Mouse (Mus musculus) CH12.LX (cell line): ENCODE measurements around the gene Xndc1. TPM values are rescaled to one million over a fixed set of nuclear protein-coding genes. Genes with fewer than 3 reads are reported as not detected.

Experiments used
- DNase-seq: peaks from one replicate; pipeline ENCODE4 v3.0.0-alpha.2; 2013; ENCODE audit errors: extremely low read depth
- H3K27ac ChIP-seq: 2 replicates; pipeline ENCODE4 v1.5.1; 2012; ENCODE audit warnings: low read depth, mild to moderate bottlenecking, control low read depth, moderate library complexity; ENCODE audit not compliant: insufficient read depth
- H3K27me3 ChIP-seq: replicated peaks from 2 replicates; pipeline ENCODE3; 2012; ENCODE audit warnings: inconsistent platforms
- H3K36me3 ChIP-seq, 2 experiments: replicated peaks in 1 of 2; 2 replicates each; pipeline versions ENCODE3 to v1.6.1; 2012; ENCODE audit warnings: inconsistent platforms in 1 of 2, low read length in 1 of 2, mild to moderate bottlenecking in 1 of 2, mixed read lengths in 1 of 2, moderate library complexity in 1 of 2; ENCODE audit not compliant: control insufficient read depth in 1 of 2, insufficient read depth in 1 of 2
- H3K4me1 ChIP-seq, 2 experiments: 2 replicates each; pipeline ENCODE4 v1.6.1; 2012; ENCODE audit warnings: inconsistent platforms in 1 of 2, moderate library complexity in 1 of 2; ENCODE audit not compliant: insufficient read depth in 2 of 2, control insufficient read depth in 1 of 2
- H3K4me2 ChIP-seq: 2 replicates; pipeline ENCODE4 v1.6.1; 2012; ENCODE audit warnings: low read depth, mild to moderate bottlenecking, control low read depth; ENCODE audit not compliant: poor library complexity, insufficient read depth, severe bottlenecking
- H3K4me3 ChIP-seq, 3 experiments: fragments of 150-350 bp in 1 of 3; sonication (generic) in 1 of 3; replicated peaks in 1 of 3; 2 replicates each; pipeline versions ENCODE3 to v1.5.1; 2011 to 2012; ENCODE audit warnings: low read depth in 2 of 3, low read length in 2 of 3, mild to moderate bottlenecking in 2 of 3, moderate library complexity in 2 of 3, control low read depth in 1 of 3, improper control_type of control experiment in 1 of 3, inconsistent platforms in 1 of 3, mixed read lengths in 1 of 3; ENCODE audit not compliant: poor library complexity in 1 of 3
- H3K79me2 ChIP-seq: replicated peaks from 2 replicates; pipeline ENCODE4 v1.6.1; 2012; ENCODE audit warnings: mild to moderate bottlenecking, moderate library complexity; ENCODE audit not compliant: control insufficient read depth, poor library complexity, insufficient read depth, severe bottlenecking; ENCODE audit errors: extremely low read depth
- H3K9ac ChIP-seq: 2 replicates; pipeline ENCODE4 v1.6.1; 2012; ENCODE audit warnings: low read depth, mild to moderate bottlenecking, control low read depth, moderate library complexity; ENCODE audit not compliant: insufficient read depth
- H3K9me3 ChIP-seq: replicated peaks from 2 replicates; pipeline ENCODE3; 2012; ENCODE audit warnings: low read length, inconsistent platforms, mixed read lengths
- BHLHE40 ChIP-seq: IDR thresholded peaks from 2 replicates; pipeline ENCODE4 v1.6.1; 2011; ENCODE audit warnings: mild to moderate bottlenecking, low read depth, low read length, improper control_type of control experiment
- CHD2 ChIP-seq: IDR thresholded peaks from 2 replicates; pipeline ENCODE4 v1.6.1; 2011; ENCODE audit warnings: low read length, improper control_type of control experiment
- E2F4 ChIP-seq: IDR thresholded peaks from 2 replicates; pipeline ENCODE4 v1.6.1; 2011; ENCODE audit warnings: low read depth, low read length, improper control_type of control experiment; ENCODE audit not compliant: insufficient replicate concordance
- ETS1 ChIP-seq: conservative IDR thresholded peaks from 2 replicates; pipeline ENCODE4 v1.6.1; 2012; ENCODE audit warnings: low read depth, mild to moderate bottlenecking, inconsistent platforms, low read length, improper control_type of control experiment, moderate library complexity
- GABPA ChIP-seq: IDR thresholded peaks from 2 replicates; pipeline ENCODE4 v1.6.1; 2012; ENCODE audit warnings: low read depth, low read length, improper control_type of control experiment, inconsistent platforms; ENCODE audit not compliant: insufficient replicate concordance
- IRF4 ChIP-seq: IDR thresholded peaks from 2 replicates; pipeline ENCODE4 v1.6.1; 2014; ENCODE audit warnings: low read depth, mild to moderate bottlenecking, inconsistent platforms, low read length, improper control_type of control experiment
- JUN ChIP-seq: IDR thresholded peaks from 2 replicates; pipeline ENCODE4 v1.6.1; 2011; ENCODE audit warnings: low read depth, mild to moderate bottlenecking, low read length, improper control_type of control experiment, moderate library complexity; ENCODE audit not compliant: insufficient read depth
- KAT2A ChIP-seq: IDR thresholded peaks from 2 replicates; pipeline ENCODE4 v1.6.1; 2012; ENCODE audit warnings: low read length, improper control_type of control experiment, inconsistent platforms; ENCODE audit not compliant: insufficient replicate concordance
- MAFK ChIP-seq: IDR thresholded peaks from 2 replicates; pipeline ENCODE4 v1.6.1; 2011; ENCODE audit warnings: low read length, improper control_type of control experiment; ENCODE audit not compliant: insufficient replicate concordance
- MAX ChIP-seq: IDR thresholded peaks from 2 replicates; pipeline ENCODE4 v1.6.1; 2011; ENCODE audit warnings: low read length, improper control_type of control experiment
- MEF2A ChIP-seq: IDR thresholded peaks from 2 replicates; pipeline ENCODE4 v1.6.1; 2014; ENCODE audit warnings: low read depth, mild to moderate bottlenecking, inconsistent platforms, low read length, improper control_type of control experiment, borderline replicate concordance
- MXI1 ChIP-seq: IDR thresholded peaks from 2 replicates; pipeline ENCODE4 v1.6.1; 2011; ENCODE audit warnings: mild to moderate bottlenecking, low read depth, low read length, improper control_type of control experiment
- MYC ChIP-seq: IDR thresholded peaks from 2 replicates; pipeline ENCODE4 v1.6.1; 2011; ENCODE audit warnings: low read depth, mild to moderate bottlenecking, improper control_type of control experiment, low read length
- NRF1 ChIP-seq: IDR thresholded peaks from 2 replicates; pipeline ENCODE4 v1.6.1; 2014; ENCODE audit warnings: low read depth, mild to moderate bottlenecking, inconsistent platforms, low read length, improper control_type of control experiment, moderate library complexity
- PAX5 ChIP-seq: IDR thresholded peaks from 2 replicates; pipeline ENCODE4 v1.6.1; 2012; ENCODE audit warnings: low read length, inconsistent platforms, mixed read lengths
- POLR2A ChIP-seq: IDR thresholded peaks from 2 replicates; pipeline ENCODE4 v1.6.1; 2011; ENCODE audit warnings: low read depth, mild to moderate bottlenecking, improper control_type of control experiment, low read length
- RAD21 ChIP-seq: IDR thresholded peaks from 2 replicates; pipeline ENCODE4 v1.6.1; 2011; ENCODE audit warnings: low read depth, mild to moderate bottlenecking, low read length, improper control_type of control experiment, moderate library complexity
- SMC3 ChIP-seq: IDR thresholded peaks from 2 replicates; pipeline ENCODE4 v1.6.1; 2011; ENCODE audit warnings: low read depth, low read length, improper control_type of control experiment
- TBP ChIP-seq: conservative IDR thresholded peaks from 2 replicates; pipeline ENCODE4 v1.6.1; 2011; ENCODE audit warnings: low read depth, low read length, improper control_type of control experiment
- TCF12 ChIP-seq: IDR thresholded peaks from 2 replicates; pipeline ENCODE4 v1.6.1; 2014; ENCODE audit warnings: low read depth, mild to moderate bottlenecking, inconsistent platforms, low read length, improper control_type of control experiment
- USF1 ChIP-seq: IDR thresholded peaks from 2 replicates; pipeline ENCODE4 v1.6.1; 2014; ENCODE audit warnings: low read depth, mild to moderate bottlenecking, inconsistent platforms, low read length, improper control_type of control experiment
- ZKSCAN1 ChIP-seq: IDR thresholded peaks from 2 replicates; pipeline ENCODE4 v1.6.1; 2012; ENCODE audit warnings: low read depth, inconsistent platforms, low read length, improper control_type of control experiment, borderline replicate concordance
- ZMIZ1 ChIP-seq: IDR thresholded peaks from 2 replicates; pipeline ENCODE4 v1.6.1; 2012; ENCODE audit warnings: low read depth, mild to moderate bottlenecking, inconsistent platforms, low read length, improper control_type of control experiment
- ZNF384 ChIP-seq: IDR thresholded peaks from 2 replicates; pipeline ENCODE4 v1.6.1; 2012; ENCODE audit warnings: low read depth, low read length, improper control_type of control experiment, inconsistent platforms
- dilution Hi-C: fragments of 300-500 bp; cut with MboI; formaldehyde crosslinking; loops from 2 replicates; pipeline ENCODE4 v1.14.3; 2020; ENCODE audit warnings: low sequenced_read_pairs; ENCODE audit not compliant: extremely low pct_unique_long_range_greater_than_20kb, extremely low pct_ligation_motif_present
- in situ Hi-C: fragments of 300-500 bp; cut with MboI; formaldehyde crosslinking; loops from 3 replicates; pipeline ENCODE4 v1.14.3; 2019; ENCODE audit warnings: low sequenced_read_pairs, low pct_ligation_motif_present, low pct_unique_long_range_greater_than_20kb, mixed read lengths
- polyA plus RNA-seq: library from polyadenylated mRNA; unstranded; fragments of >175 nt; gene quantifications from 2 replicates; pipeline ENCODE4 v1.2.1, GENCODE M21; 2012; ENCODE audit warnings: low read depth; ENCODE audit not compliant: insufficient read length
- total RNA-seq, 2 experiments: library from RNA; depleted of rRNA; stranded (reverse); fragments of 300-350 nt in 1 of 2; fragments of >200 nt in 1 of 2; gene quantifications; 2 replicates each; pipeline ENCODE4 v1.2.3; 2012 to 2014

Gene Xndc1
- total and polyA plus RNA-seq, 3 experiments: 15.4 to 26.7 (median 19.8) TPM

DNA sequence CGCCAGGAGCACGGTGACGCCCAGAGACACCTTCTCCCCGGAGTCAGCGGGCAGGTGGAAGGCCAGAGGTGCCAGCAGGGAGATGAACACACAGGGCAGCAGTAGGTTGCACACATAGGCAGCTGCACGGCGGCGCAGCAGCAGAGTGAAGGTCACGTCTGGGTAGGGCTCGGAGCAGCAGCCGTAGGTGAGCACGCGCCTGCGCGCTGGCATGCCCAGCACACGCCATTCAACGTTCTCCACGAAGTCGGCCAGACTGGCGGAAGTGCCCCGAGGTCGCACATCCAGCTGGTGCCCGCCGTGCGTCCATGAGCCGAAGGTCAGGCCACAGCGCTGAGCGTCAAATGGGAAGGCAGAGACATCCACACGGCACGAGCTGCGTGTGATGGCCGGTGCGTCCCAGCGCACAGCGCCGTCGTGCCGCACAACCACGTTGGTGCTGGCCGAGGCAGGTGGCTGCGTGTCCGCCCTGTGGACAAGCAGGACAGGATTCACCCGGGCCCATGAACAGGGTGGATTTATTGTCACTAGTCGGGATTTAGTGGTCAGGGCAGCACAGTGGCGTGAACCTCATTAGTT, 47.9 kb downstream of the Xndc1 start:
- no peak overlapping the region for H3K4me3 ChIP-seq
- in situ Hi-C loops: no loop called here
- H3K27me3 ChIP-seq: no peaks in the 10 kb centered on the region
- peaks cover 2 to 21% of the 10 kb centered on the region in 2 experiments; a peak in 3 of 4 replicates for H3K4me1 ChIP-seq
- H3K27ac ChIP-seq: no peak overlapping the region
- no peaks in the 10 kb centered on the region for H3K9me3 ChIP-seq
- H3K79me2 ChIP-seq: no peaks in the 10 kb centered on the region
- no peak overlapping the region for H3K9ac ChIP-seq
- TF ChIP-seq POLR2A: no peak
- TF ChIP-seq MEF2A: no peak
- TF ChIP-seq E2F4: no peak
- no peak for TF ChIP-seq ETS1
- no peak for TF ChIP-seq MYC
- TF ChIP-seq RAD21: no peak
- TF ChIP-seq NRF1: no peak
- no peak for TF ChIP-seq TBP
- no peak for TF ChIP-seq MXI1
- TF ChIP-seq GABPA: no peak
- TF ChIP-seq IRF4: no peak
- no peak for TF ChIP-seq TCF12
- no peak for TF ChIP-seq MAX
- TF ChIP-seq ZNF384: no peak
- no peak for TF ChIP-seq ZMIZ1
- no peak for TF ChIP-seq BHLHE40
- H3K36me3 ChIP-seq: peaks cover 0 to 3% of the 10 kb centered on the region in 2 experiments
- DNase-seq: no peak
- dilution Hi-C loops: no loop called here
- H3K4me2 ChIP-seq: no peak overlapping the region

DNA sequence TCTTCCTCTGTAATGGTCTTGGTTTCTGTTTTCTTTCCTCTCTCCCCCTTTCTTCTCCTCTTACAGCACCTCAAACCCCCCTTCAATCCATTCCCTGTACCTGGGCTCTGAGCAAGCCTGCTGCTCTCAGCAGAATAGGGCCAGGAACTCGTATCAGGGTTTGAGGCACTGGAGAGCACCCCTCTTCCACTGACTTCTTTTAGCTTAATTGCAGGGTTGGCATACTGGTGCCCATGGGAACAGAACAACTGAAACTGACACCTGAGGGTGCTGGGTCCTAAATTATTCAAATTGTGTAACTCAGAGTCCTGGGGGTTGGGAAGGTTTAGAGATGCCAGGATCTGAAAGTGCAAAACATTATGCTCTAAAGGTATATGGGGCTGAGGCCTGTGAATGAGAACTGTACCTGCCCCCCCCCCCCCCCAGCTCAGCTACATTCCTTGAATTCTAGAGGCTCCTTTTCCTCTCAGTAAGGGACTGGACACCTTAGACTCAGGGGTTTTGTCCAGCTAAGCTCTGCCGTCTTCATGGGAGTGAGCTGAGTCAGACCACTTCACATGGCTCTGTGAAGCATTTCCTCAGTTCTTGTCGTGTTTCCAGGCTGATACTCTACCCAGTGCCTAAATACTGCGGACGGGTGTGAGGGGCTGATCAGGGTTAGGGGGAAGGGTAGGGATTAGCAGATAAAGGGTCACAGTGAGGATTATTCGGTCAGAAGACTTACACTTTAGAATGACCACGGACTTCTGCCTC, 51.4 kb downstream of the Xndc1 start, which contains the start of gene Chrna10:
Gene Chrna10 (minus strand): TSS at position 250 of the 753 bp plus-strand sequence.
- Histone ChIP-seq H3K9me3 (no peaks in the 10 kb centered on the region), H3K4me1 (peaks cover 2 to 21% of the 10 kb centered on the region in 2 experiments; a peak in 3 of 4 replicates), H3K4me2 (no peak within 1 kb of the TSS), H3K27me3 (no peaks in the 10 kb centered on the region), H3K27ac (no peak within 1 kb of the TSS), H3K36me3 (peaks cover 25 to 36% of the 10 kb centered on the region in 2 experiments), H3K9ac (no peak within 1 kb of the TSS), H3K4me3 (no peak within 1 kb of the TSS), H3K79me2 (no peaks in the 10 kb centered on the region)
- TF ChIP-seq MAX (no peak), ZMIZ1 (no peak), MAFK (no peak), PAX5 (no peak), POLR2A (no peak), ZNF384 (no peak), E2F4 (no peak), ZKSCAN1 (no peak), KAT2A (no peak), MYC (no peak), BHLHE40 (no peak), CHD2 (no peak), JUN (no peak), NRF1 (no peak), USF1 (no peak), SMC3 (no peak)
- in situ Hi-C loops: no loop called here
- DNase-seq: peak; percentile 9
- dilution Hi-C loops: no loop called here
